Mouse (Mus musculus): ENCODE measurements around the gene Mt2.

Mt2 gene

DNA sequence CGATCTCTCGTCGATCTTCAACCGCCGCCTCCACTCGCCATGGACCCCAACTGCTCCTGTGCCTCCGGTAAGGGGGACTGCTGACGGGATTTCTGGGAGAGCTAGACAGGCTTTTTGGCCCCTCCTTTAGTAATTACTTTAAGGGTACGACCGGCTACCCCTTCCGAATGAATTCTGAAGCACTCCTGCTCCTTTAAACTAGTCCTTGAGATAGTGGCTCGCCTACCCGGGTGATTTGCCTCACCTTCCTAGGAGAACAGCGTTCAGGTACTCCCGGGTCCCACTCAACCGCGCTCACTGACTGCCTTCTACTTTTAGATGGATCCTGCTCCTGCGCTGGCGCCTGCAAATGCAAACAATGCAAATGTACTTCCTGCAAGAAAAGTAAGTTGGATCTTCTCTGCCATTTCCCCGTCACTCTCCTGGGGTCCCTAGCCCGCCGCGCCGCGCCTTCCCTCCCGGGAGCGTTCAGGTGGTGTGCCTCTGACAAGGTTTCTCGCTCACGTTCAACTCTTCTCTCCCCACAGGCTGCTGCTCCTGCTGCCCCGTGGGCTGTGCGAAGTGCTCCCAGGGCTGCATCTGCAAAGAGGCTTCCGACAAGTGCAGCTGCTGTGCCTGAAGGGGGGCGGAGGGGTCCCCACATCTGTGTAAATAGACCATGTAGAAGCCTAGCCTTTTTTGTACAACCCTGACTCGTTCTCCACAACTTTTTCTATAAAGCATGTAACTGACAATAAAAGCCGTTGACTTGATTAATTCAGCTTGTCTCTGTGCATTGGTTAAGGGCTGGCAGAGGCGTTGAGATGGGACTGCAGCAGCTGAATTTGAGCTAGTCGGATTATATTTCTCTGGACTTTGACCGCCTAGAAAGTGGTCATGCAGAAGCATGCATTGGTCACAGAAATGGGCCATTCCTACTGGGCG, 607 bp downstream of the Mt2 start:
- peak in 1 of 2 experiments; percentile 15 for DNase-seq

DNA sequence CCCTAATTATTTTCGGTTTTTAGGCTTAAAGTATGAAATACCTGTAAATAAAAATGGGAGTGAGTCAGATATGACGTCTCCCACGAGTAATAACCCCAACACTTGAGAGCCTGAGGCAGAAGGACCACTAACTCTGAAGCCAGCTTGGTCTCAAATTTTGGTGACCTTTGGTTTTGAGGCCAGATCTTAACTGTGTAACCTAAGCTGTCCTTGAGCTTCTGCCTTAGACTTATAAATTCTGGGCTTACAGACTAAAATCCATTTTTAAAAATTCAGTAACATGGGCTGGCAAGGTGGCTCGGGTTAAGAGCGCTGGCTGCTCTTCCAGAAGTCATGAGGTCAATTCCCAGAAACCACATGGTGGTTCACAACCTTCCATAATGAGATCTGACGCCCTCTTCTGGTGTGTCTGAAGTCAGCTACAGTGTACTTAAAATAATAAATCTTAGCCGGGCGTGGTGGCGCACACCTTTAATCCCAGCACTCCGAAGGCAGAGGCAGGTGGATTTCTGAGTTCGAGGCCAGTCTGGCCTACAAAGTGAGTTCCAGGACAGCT, 1.5 kb downstream of the Mt2 start:
- DNase-seq, result no peak

DNA sequence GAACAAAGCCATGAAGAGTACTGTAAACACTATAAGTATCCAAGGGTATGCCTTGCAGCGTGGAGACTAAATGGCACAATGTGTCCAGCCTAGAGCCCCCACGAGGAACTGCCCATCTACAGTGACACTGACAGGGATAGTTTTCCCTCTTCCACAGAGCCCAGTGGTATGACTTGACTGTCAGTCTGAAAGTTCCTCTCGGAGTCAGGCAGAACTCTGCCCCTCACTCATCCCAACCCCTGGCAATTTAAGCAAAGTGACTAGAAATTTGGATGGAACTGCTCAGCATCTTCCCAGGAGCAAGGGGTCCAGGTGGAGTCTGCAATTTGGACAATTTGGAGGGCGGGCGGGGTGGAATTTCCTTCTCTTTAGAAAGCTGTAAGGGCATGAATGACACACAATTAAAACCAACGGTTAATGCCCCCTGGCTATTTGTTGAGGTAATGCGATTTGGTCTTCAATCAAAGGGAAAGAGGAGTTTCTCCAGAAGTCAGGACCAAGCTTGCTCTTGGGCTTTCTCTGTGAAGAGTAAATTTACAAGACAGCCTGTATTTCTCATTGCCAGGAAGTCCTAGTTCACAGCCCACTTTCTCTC, 2.3 kb downstream of the Mt2 start:
- no peak for DNase-seq

DNA sequence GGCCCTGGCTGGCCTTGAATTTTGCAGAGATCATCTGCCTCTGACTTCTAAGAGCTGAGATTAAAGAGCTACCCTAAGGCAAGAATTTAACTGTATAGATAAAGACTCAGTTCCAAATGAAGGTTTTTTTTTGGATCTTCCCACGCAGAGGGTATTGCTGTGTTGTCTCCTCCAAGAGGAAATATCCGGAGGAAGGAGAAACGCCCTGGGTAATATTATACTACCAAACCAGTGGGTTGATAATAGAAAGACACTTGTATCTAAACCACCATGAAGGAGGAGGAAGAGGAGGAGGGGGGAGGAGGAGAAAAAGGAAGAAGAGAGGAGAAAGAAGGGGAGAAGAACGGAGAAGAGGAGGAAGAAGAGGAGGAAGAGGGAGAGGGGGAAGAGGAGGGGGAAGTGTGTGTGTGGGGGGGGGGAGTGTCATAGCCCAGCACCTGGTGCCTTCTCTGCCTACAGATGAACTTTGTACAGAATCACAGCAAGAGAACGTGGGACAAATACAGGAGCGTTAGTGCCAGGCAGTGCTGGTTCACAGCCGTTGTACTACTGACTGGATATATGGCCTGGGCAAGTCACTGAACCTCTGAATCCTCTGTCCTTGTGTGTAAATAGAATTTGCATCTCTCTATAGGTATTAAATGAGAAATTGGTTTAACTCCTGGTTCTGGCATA, 5.4 kb downstream of the Mt2 start:
- DNase-seq, result no peak

DNA sequence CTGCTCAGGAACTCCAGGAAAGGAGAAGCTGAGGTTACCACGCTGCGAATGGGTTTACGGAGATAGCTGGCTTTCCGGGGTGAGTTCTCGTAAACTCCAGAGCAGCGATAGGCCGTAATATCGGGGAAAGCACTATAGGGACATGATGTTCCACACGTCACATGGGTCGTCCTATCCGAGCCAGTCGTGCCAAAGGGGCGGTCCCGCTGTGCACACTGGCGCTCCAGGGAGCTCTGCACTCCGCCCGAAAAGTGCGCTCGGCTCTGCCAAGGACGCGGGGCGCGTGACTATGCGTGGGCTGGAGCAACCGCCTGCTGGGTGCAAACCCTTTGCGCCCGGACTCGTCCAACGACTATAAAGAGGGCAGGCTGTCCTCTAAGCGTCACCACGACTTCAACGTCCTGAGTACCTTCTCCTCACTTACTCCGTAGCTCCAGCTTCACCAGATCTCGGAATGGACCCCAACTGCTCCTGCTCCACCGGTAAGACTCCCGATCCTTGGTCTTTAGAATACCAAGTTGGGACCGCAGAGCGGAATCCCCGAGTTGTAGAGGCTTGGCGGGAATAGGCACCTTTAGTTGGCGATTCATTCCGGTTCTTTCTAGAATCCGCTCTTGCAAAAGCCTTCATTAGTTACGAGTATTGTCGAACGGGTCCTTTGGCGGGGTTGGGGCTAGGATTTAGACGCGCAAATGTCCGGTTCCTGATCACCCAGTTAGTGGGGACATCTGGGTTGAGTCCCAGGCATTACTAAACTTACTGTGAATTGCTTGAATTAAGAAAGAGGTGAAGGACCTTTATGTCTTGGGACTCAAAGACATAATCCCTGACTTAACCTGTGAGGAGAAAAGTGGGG, 6.6 kb downstream of the Mt2 start, which contains the start of gene Mt1:
Gene Mt1 (plus strand): TSS at position 226 of the 856 bp plus-strand sequence.
- peak; percentile 71 to 81 for DNase-seq

DNA sequence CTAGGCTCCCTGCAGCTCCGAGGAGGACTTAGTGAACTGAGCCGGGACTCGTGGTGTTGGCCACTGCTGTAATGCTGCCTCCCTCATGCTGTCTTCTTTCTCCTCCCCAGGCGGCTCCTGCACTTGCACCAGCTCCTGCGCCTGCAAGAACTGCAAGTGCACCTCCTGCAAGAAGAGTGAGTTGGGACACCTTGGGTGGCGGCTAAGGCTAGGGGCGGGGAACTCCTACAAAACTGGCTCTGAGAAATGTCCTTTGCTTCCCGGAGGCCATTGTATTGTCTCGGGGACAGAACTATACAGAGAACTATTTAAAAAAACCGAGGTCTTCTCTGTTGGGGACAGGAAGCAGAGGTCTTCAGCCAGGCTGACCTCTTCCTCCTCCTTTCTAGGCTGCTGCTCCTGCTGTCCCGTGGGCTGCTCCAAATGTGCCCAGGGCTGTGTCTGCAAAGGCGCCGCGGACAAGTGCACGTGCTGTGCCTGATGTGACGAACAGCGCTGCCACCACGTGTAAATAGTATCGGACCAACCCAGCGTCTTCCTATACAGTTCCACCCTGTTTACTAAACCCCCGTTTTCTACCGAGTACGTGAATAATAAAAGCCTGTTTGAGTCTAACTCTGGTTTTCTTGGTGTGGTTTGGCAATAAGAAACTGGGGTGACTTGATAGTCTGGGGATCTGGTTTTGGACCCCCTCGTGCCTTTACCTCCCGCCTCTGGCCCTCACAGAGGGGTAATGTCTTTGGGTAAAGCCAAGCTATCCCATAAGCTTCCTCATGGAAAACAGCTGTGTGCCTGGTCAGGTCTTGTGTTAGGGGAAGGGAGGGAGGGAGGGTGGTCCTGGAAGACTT, 7.5 kb downstream of the Mt2 start:
- peak; percentile 21 to 25 for DNase-seq

DNA sequence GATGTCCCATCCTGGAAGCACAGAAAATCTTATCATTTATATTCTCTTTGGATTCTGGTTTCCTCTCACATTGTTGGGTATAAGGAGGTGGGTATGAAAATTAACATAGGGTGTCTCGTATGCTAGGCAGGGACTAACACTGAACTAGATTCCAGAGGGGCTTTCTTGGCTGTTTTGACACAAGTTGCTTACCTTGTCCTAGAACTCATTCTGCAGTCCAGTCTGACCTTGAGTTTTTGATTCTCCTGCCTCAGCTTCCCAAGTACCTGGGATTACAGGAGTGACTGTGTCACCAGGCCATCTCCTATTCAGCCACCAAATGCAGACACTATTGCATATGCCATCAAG, 8.1 kb downstream of the Mt2 start:
- no peak for DNase-seq

DNA sequence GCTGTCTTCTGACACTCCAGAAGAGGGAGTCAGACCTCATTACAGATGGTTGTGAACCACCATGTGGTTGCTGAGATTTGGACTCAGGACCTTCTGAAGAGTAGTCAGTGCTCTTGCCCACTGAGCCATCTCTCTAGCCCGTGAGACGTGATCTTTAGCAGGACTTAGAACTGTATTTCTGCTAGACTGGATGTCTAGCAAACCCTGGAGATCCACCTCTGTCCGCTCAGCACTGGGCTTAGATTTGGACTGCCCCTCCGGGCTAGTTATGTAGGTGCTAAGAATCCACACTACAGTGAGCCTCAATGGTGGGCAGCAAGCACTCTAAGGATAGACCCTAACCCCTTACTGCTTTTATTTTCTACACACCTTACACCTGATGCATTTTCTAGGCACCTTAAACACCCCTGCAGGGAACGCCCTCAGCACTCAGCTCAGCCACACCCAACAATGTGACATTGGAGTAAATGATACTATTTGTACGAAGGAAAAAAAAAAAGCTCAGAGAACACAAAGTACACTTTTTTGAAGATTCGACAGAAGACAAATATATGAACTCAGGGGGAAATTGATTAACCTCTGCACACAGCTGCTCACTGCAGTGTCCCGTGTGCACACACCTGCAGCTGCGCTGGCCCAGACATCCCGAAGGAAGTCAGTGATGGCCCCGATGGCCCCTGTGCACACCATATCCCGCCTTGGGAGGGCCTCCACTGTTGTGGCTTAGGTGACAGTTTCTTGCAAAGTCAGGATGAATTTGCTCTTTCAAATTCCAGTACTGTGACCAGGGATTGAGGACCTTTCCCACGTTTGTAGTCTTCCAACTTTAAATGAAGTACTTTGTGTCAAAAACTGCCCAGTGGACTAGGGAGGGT, 9.8 kb downstream of the Mt2 start:
- no peak for DNase-seq

DNA sequence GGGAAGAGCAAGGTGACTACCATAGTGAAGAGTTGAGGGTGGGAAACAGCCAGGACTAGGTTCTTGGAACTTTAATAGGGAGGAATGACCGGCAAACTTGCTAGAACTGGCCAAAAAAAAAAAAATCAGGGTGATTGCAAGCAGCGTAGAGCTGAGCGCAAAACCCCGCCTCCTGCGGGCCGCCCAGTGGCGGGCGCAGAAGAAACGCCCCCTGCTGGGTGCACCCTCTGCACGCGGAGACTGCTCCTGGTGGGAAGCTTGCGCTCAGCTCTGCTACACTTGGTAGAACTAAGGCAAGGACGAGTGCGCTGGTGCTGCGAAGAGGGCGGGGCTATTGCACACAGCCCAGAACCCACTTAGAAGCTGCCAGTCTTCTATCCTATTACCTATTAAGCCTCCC, 10.7 kb downstream of the Mt2 start:
- DNase-seq, result peak; percentile 37 to 38

DNA sequence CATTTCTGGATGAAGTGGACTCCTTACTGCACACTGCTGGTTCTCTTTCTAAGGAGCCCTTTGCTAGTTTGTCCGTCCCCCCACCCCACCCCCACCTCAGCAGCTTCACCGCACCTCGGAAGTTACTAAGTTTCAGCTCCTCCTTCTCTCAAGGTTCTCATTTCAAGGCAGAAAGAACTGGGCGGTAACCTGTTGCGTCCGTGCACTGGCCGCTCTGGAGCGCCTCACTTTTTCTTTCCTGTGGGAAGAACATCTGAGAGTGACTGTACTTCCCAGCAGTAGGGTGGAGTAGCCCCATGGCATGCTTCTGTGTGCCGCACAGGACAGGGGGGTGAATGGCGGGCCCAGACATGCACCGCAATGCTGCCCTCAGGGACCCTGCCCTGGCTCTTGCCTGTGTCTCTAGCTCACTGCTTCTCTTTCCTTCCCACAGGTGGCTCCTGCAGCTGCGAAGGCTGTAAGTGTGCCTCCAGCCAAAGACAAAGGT, 11.9 kb downstream of the Mt2 start:
- no peak for DNase-seq

DNA sequence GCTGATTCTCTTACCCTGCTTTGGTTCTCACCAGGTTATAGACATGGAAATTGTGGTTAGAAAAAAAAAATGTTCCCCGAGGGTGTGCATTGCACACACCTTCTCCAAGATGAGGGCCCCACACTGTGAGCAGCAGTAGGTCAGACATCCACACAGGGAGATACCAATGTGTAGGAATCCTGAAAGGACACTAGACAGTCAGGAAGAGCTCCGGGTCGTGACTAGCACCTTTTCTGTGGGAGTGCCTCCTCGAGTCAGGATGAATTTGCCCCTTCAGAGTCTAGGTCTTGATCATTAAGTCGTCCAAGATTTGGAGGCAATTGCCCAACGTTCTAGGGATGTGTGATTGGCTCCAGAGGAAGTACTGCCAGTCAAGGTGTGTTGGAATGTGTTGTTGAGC, 13.3 kb downstream of the Mt2 start:
- DNase-seq, result no peak

DNA sequence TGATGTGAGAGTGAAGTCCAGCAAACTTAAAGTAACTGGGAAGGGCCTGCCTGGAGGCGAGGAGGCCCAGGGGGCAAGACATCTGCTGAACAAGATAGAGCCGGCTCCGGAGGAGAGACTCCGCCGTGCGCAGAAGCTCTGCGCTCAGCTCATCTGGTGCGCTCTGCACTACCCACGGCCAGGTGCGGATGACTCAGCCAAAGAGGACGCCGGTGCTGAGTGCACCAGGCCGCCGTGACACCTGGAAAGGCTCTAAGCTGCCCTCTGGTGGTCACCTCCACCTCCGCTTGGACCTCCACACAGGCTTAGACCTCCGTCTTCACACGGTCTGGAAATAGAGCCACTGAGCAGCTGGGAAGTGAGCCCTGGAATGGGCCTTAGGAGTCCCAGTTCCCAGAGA, 14.1 kb downstream of the Mt2 start:
- DNase-seq, result peak; percentile 83 to 85

DNA sequence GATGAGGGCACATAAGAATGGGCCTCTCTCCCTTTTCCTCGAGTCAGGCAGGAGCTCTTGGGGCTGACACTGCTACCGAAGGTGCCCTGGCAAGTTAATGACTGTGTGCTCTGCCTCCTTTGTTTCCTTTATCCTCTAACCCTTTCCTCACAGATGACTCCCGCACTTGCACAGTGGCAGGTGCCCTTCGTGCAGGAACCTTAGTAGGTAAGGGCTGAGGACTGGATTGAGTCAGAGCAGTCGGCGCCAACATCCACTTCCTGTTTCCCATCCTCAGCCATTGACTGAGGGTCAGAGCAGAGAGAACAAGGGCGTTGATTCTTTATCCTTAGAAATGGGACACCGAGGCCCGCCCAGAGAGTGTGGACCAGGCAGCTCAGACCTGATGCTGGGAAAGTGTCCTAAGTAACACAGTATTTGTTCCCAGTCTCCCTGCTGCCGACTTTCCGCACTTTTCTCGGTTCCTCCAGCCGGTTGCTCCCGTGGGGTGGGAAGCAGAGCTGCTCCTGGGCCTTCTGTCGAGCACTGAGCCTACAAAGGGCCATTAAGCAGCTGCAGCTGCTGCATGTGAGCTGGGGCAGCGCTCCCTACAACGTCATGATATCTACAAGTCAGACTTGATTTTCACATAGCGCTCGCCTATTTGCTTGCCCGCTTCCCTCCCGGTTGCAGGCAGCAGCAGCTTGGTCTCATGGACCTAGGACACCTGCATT, 15.0 kb downstream of the Mt2 start:
- DNase-seq, result no peak

DNA sequence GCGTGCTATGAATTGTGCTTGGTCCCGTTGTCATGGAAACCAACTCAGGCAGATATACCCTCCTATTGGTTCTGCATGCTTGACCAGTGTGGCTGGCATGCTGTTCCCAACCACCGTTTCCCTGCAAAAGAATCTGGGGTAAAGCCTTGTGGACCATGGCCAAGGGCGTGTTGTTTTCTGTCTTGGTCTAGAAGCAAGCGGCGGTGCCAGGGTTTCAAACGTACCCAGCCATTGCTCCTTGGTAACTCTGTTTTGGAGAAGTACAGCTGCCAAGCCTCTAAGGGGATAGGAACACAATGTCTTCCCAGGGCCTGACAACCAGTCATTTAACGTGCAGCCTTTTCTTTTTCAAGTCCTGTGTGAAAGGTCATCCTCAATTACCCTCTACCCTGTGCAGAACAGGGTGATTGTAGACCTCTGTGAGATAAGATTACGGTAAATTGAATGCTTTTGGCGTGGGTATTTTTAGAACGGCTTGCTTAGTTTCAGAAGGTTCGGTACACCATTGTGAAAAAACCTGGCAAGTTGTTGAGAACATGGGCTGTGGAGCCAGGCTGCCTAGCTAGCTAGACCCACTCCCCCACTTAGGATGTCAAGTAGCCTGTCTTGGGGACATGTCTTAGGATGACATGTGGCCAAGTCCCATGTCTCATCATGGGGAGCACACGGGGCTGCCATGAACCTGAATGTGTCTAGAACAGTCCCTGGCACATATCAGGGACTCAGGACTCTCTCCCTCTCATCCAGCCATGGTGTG, 17.0 kb downstream of the Mt2 start:
- no peak for DNase-seq

DNA sequence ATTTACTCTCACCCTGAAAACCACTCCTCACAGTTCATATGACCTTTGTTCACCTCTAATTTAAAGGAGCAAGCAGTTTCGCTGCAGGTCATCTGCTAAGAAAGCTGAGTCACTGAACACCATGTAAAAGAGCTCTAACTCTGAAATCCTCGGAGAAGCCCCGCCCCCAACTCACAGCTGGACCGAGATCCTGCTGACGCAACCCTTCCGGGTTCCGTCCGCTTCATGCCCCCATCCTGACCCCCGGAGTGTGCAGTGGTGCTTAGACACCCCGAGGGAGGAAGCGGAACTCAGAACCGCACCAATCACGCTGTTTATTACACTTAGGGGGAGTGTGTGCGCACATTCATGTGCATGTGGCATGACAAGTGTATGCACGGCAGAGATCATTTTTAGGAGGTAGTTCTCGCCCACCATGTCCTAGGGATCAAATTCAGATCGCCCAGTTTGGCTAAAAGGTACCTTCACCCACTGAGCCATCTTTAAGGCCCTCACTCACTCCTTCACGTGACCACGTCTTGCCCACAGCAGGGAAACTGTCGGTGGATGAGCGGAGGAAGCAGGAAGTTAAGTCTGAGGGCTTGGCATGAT, 18.7 kb downstream of the Mt2 start:
- no peak for DNase-seq

DNA sequence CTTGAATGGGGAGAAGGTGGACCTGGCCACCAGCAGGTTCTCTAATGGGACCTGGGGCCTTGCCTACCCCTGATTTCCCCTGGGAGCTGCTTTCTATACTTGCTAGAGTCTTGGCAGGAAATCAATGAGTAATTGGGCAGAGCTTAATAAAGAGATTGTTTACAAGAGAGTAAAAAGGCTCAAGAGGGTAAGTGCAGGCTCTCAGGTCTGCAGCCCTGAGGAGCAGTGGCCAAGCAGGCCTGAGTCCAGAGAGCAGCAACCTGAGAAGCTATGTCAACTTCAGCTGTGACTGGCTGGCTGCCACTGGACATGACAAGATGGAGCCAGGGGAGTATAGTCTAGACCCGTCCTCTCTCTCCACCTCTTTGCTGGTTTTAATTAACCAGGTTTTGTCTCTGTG, 20.5 kb downstream of the Mt2 start:
- no peak for DNase-seq

DNA sequence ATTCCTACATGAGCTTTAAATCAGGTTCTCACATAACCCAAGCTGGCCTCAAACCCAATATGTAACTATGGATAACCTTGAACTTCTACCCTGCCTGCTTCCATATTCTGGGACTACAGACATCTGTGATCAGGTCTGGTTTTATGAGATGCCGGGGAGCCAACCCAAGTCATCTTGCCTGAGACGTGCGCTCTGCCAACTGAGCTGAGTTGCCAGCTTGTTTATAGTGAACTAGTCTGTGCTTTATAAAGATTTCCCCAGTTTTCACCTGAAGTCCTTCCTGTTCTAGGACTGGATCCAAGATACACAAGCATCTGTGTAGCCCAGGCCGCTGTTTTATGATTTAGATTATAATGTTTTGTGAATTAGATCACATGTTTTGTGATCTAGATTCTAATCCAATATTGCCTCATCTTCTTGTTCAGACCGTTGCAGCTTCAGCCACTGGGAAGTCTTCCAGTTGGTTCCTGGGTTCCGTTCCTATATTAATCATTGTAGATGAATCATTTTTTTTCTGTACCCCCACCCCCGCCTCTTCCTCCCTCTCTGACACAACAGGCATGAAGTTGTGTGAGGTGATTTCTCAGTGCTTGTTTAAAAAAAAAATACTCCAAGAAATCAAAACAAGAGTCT, 22.2 kb downstream of the Mt2 start:
- DNase-seq, result no peak

Data from cerebellum, adult 18-20 months (tissue).